Comparison of ENCODE assay signal across 8 mouse cellular contexts in the genomic region with DNA sequence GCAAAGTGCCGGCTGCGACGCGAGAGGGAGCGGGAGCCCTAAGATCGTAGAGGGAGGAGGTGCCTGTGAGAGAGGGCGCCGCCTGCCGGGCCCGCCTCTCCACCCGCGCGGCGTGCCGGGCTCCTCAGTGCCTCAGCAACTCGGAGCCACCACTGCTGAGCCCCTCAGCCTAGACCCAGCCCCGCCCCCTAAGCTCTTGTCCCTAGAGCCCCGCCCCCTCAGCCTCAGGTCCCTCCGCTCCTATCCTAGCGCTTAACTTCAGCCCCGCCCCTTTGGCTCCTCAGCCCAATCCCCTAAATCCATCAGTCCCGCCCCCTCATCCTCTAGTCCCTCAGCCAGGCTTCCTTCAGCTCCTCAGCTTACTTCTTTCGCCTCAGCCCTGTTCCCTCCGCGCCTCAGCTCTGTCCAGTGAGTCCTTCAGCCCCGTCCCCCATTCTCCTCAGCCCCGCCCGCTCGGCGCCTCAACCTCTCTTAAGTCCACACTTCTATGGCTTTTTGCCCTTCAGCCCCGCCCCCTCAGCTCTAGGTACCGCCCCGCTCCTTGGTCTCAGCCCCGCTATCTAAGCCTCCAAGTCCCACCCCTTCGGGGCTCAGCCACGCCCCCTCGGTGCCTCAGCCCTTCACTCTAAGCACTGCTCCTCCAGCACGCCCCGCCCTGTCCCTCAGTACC. TPM values are rescaled to one million over a fixed set of nuclear protein-coding genes. Genes with fewer than 3 reads are reported as not detected.
A peak's percentile ranks its signal among the peaks of the same experiment; 100 is the strongest.
DNase-seq lines count a peak whose midpoint lies in the region; ATAC-seq lines count a peak whose summit lies in the region.

TSS of gene Iqsec1 (minus strand) at position 38 of the 670 bp plus-strand sequence.

- peak within 1 kb of the TSS; percentile 69 for H3K4me3 ChIP-seq in forebrain, embryonic 11.5 days (ENCODE audit: low read depth, low read length)
- peak within 1 kb of the TSS; percentile 82 for H3K4me3 ChIP-seq in heart, embryonic 15.5 days
- peak within 1 kb of the TSS; percentile 81 for H3K4me3 ChIP-seq in liver, embryonic 12.5 days

- DNase-seq in CD8-positive naive resting alpha-beta T cell, adult 2 months (ENCODE audit: low read depth in 2 of 2, low spot score in 2 of 2), result peak; percentile 41 to 63
- peak; percentile 98 for DNase-seq in c-Kit-positive CD71-positive TER-119-negative erythroid progenitor cells, embryonic 14.5 days (ENCODE audit: low read depth)
- peak; percentile 99 for DNase-seq in forebrain, embryonic 11.5 days (ENCODE audit: low spot score)
- peak; percentile 93 for DNase-seq in kidney, postnatal 14 days
- peak; percentile 68 for DNase-seq in naive thymus-derived CD4-positive, alpha-beta T cell, adult 2 months (ENCODE audit: low read depth)
- peak; percentile 74 for DNase-seq in splenic B cell, adult 2 months (ENCODE audit: low read depth, low spot score)

- no peak within 1 kb of the TSS; the same call in none of the 2 replicates for H3K27ac ChIP-seq in forebrain, embryonic 11.5 days (ENCODE audit: low read depth, low read length)
- H3K27ac ChIP-seq in heart, embryonic 15.5 days, result peak within 1 kb of the TSS; percentile 74
- H3K27ac ChIP-seq in liver, embryonic 12.5 days, result peak within 1 kb of the TSS; percentile 83

- H3K9ac ChIP-seq in forebrain, embryonic 11.5 days (ENCODE audit: low read length), result peak within 1 kb of the TSS; percentile 68
- peak within 1 kb of the TSS; percentile 86 for H3K9ac ChIP-seq in heart, embryonic 15.5 days
- peak within 1 kb of the TSS; percentile 81 for H3K9ac ChIP-seq in liver, embryonic 12.5 days

- peak within 1 kb of the TSS; percentile 100 for H3K4me2 ChIP-seq in forebrain, embryonic 11.5 days (ENCODE audit: low read depth, low read length, severe bottlenecking)
- H3K4me2 ChIP-seq in heart, embryonic 15.5 days, result peak within 1 kb of the TSS; percentile 99
- peak within 1 kb of the TSS; percentile 100 for H3K4me2 ChIP-seq in liver, embryonic 12.5 days

- H3K9me3 ChIP-seq in forebrain, embryonic 11.5 days (ENCODE audit: control insufficient read depth, low read length), result no peaks in the 10 kb centered on the region; the same call in 1 of the 2 replicates
- 0 out of 2 replicates have a peak, but pooled peaks cover 8% of the 10 kb centered on the region for H3K9me3 ChIP-seq in heart, embryonic 15.5 days (replicated peaks)
- H3K9me3 ChIP-seq in liver, embryonic 12.5 days (replicated peaks), result peaks cover 16% of the 10 kb centered on the region

- ATAC-seq in forebrain, embryonic 11.5 days (replicated peaks; ENCODE audit: low FRiP score), result peak; percentile 95
- peak; percentile 87 for ATAC-seq in heart, embryonic 15.5 days (replicated peaks; ENCODE audit: insufficient number of reproducible peaks, insufficient read depth, low FRiP score, low read depth)
- peak; percentile 92 for ATAC-seq in liver, embryonic 12.5 days

- 2% methylated on average over 34 of the region's 39 CpGs for WGBS in forebrain, embryonic 11.5 days
- WGBS in heart, embryonic 15.5 days, result 1% methylated on average over 28 of the region's 39 CpGs
- 1% methylated on average over 38 of the region's 39 CpGs for WGBS in liver, embryonic 12.5 days (ENCODE audit: insufficient replicate concordance)

- no peaks in the 10 kb centered on the region for H3K36me3 ChIP-seq in forebrain, embryonic 11.5 days (ENCODE audit: control insufficient read depth, insufficient read depth, low read length)
- H3K36me3 ChIP-seq in heart, embryonic 15.5 days, result no peaks in the 10 kb centered on the region
- H3K36me3 ChIP-seq in liver, embryonic 12.5 days, result no peaks in the 10 kb centered on the region
- no peaks in the 10 kb centered on the region for H3K36me3 ChIP-seq in splenic B cell, adult 2 months (ENCODE audit: control insufficient read depth, insufficient read depth, low read length, poor library complexity, severe bottlenecking)

- peaks cover 6% of the 10 kb centered on the region for H3K27me3 ChIP-seq in forebrain, embryonic 11.5 days (ENCODE audit: control insufficient read depth, insufficient read depth, low read length)
- H3K27me3 ChIP-seq in heart, embryonic 15.5 days, result 0 out of 2 replicates have a peak, but pooled peaks cover 2% of the 10 kb centered on the region
- H3K27me3 ChIP-seq in liver, embryonic 12.5 days (replicated peaks), result peaks cover 40% of the 10 kb centered on the region
- H3K27me3 ChIP-seq in splenic B cell, adult 2 months (ENCODE audit: control insufficient read depth, insufficient read depth, low read length, poor library complexity, severe bottlenecking), result no peaks in the 10 kb centered on the region

- H3K4me1 ChIP-seq in forebrain, embryonic 11.5 days (replicated peaks; ENCODE audit: control insufficient read depth, insufficient read depth, low read length), result peaks cover 6% of the 10 kb centered on the region; the same call in 1 of the 2 replicates
- peaks cover 45% of the 10 kb centered on the region for H3K4me1 ChIP-seq in heart, embryonic 15.5 days (replicated peaks)
- peaks cover 63% of the 10 kb centered on the region for H3K4me1 ChIP-seq in liver, embryonic 12.5 days

RNA-seq across cellular contexts. Expression of gene Iqsec1, which starts in this region (rescaled TPM):
- polyA plus RNA-seq in forebrain, embryonic 11.5 days (2014; fragmentation: Nextera tagmentation; extraction: Ambion mirVana), result 15.0 and 17.4 TPM in 2 replicates
- polyA plus RNA-seq in heart, embryonic 15.5 days (2015; fragmentation: Nextera tagmentation; extraction: Ambion mirVana), result 12.3 and 15.3 TPM in 2 replicates
- polyA plus RNA-seq in liver, embryonic 12.5 days (2016; fragmentation: Nextera tagmentation; extraction: Ambion mirVana), result 3.9 and 4.4 TPM in 2 replicates
